Mouse (Mus musculus): ENCODE results near the gene Dip2b.
"Not testable (repeated sequence)": the region's sequence is repeated elsewhere in the genome, so short reads cannot be mapped to it uniquely, and the experiment has no call there.

Dip2b gene

DNA sequence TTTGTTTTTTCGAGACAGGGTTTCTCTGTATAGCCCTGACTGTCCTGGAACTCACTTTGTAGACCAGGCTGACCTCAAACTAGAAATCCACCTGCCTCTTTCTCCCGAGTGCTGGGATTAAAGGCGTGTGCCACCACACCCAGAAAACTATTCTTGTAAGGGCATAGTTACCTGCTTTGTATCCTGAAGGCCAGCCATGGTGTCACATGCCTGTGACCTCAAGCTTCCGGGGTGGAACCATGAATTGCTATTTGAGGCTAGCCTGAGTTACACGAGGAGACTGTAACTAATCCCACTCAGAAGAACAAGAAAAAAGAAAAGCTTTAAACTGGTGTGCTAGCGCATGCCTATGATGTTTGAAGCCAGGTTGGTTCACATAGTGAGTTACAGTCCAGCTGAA is 217.9 kb downstream of the Dip2b start:
- in situ Hi-C loops (cut with MboI, MseI): no loop called here

DNA sequence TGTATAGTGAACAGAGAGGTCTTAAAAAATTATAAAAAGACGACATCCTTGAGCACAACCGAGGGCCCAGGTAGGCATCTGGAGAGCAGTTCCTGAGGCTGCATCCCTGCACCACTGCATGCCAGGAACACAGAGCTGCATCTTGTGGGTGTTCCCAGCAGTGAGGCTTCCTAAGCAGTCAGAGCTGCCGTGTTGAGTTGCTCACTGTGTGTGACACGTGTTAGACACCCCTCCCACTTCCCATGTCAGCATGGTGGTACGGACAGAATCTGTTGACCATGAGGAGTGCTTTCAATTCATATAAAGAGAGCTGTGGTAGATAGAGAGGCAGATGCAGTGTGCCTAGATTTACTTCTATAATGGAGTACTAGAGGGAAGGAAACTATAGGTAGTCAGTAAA is 218.8 kb downstream of the Dip2b start:
- in situ Hi-C loops (cut with MboI, MseI): no loop called here

DNA sequence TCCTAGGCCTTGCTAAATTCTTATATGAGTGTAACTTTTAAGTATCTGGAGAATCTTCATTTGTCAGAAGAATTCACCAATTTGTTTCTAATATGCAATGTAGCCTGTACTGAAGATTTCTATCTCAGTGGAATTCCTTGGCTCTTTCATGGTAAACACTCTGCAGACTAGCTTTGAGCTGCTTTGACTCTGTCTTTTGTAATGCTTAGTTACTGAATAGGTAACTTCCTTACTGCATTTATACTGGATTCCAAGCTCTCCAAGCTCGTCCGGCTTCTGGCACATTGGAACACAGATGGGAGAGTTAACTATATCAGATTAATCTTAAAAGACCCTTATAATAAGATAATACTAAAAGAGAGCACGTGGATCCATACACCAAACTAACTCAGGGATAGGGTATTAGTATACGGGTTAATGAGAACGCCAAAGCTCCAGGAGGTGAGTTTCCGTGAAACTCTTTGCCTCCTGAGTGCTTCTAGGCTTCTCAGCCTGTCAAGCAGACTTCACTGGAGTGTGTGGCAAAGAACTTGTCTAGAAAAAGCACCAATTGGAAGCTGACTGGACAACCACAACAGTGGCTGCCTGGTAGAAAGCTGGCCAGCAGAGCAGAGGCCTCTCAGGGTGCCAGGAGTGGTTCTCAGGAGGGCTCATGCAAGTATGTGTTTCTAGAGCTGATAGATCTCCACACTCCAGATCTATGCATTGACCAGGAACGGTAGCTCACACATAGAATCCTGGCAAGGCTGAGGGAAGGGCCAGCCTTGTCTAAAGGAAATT is 220.4 kb downstream of the Dip2b start:
- in situ Hi-C loops (cut with MboI, MseI): no loop called here

DNA sequence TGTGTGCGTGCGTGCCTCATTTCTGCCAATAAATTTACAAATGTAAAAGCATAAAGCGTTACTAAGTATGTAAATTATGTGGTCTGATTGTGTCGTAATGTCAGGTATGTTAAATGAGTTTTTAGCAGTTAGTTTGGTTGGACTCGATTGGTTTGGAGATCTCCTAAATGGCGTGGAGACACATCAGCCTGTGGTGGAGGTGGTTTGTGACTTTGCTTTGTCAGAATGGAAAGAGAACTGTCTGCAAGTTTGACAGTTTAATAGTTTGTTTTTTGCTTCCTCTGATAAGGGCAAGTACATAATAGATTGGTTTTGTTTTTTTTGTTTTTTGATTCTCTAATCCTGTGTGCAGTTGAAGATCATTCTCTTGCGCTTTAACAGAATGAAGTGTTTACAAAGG is 221.9 kb downstream of the Dip2b start:
- in situ Hi-C loops (cut with MboI, MseI): not testable (repeated sequence)

DNA sequence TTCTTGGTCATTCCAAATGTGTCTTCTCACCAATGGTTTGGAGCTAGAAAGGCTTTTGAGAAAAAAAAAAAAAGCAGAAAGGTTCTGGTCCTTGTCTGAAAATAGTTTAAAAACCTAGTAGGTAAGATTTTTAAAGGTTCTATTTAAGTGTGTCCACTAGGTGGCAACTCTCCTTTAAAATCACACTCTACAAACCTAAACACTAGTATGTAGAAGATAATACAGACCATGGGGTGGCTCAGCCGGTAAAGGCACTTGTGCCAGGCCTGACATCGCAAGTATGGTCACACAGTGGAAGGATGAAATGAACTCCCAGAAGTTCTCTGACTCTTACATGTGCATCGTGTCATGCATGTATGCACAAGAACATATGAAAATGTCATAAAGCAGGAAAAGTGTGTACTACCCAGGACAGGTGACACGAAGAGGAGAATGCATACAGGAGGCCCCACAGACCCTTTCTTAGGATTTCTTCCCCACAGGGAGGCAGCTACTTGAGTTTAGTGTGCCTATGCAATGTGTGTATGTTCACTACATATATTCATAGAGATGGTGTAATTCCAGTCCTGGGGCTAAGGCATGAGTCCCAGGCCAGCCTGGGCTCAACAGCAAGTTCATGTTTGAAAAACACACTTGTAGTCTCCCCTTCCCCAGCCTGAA is 224.9 kb downstream of the Dip2b start:
- in situ Hi-C loops (cut with MboI, MseI): no loop called here

DNA sequence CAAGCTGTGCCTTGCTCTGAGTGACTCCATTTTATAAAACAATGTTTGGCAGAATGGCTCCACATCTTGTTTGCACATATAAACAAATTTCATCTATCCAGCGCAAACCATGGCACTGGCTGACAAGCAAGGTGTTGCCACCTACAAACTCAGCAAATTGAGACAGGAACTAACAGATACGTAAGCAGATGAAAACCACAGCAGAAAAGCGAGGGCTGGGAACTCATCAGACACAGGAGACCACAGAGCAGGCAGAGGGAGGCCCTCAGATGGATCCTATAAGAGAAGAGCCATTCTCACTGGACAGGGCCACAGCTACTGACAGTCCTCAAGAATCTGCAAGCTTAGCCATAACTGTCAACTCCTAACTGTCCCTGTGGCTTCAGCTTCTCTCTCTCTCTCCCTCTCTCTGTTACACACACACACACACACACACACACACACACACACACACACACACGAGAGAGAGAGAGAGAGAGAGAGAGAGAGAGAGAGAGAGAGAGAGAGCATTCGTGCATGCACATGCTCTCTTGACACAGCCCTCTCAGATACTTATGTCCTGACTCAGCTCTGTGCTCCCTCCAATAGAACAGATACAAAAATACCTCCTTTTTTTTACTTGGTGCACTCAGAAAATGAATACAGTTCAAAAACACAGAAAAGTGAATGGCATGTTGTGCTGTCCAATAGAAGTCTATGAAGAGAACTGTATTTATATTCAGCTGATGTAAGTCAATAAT is 227.3 kb downstream of the Dip2b start:
- in situ Hi-C loops (cut with MboI, MseI): no loop called here

DNA sequence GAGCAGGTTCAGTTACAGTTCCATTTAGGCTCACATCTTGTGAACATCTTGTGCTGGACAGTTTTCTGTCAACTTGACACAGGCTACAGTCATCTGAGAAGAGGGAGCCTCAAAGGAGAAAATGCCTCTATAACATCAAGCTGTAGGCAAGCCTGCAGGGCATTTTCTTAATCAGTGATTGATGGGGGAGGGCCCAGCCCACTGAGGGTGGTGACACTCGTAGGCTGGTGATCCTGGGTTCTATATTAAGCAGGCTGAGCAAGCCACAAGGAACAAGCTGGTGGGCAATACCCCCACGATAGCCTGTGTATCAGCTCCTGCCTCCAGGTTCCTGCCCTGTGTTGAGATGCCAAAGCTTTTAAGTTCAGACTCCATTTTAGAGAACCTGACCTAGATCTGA is 230.5 kb downstream of the Dip2b start:
- in situ Hi-C loops (cut with MboI, MseI): no loop called here
